Mouse (Mus musculus): Measurements from ENCODE around the gene Kcnj8. TPM values are rescaled to one million over a fixed set of nuclear protein-coding genes. Genes with fewer than 3 reads are reported as not detected.

Kcnj8 gene
- total and polyA plus RNA-seq, 3 experiments: not detected

GRCm38 (mm10) chr6:142540561-142541160 lies 30.8 kb downstream of the Kcnj8 start:
- no peak overlapping the region for H3K9ac ChIP-seq (ENCODE audit: insufficient read depth, low read depth)
- TF ChIP-seq CTCF (conservative IDR thresholded peaks at IDR 0.05 in 1 of 2, IDR thresholded peaks at IDR 0.05 in 1 of 2; ENCODE audit: low read depth in 2 of 2, low read length in 2 of 2): no peak
- TF ChIP-seq E2F4 (IDR thresholded peaks at IDR 0.05; ENCODE audit: insufficient replicate concordance, low read depth, low read length): no peak
- TF ChIP-seq SMC3 (IDR thresholded peaks at IDR 0.05; ENCODE audit: low read depth, low read length): no peak
- no peak for TF ChIP-seq MXI1 (IDR thresholded peaks at IDR 0.05; ENCODE audit: low read depth, low read length)
- TF ChIP-seq NELFE (IDR thresholded peaks at IDR 0.05; ENCODE audit: low read depth, low read length): no peak
- TF ChIP-seq CHD2 (IDR thresholded peaks at IDR 0.05; ENCODE audit: low read length): no peak
- TF ChIP-seq ETS1 (conservative IDR thresholded peaks at IDR 0.05; ENCODE audit: low read depth, low read length): no peak
- TF ChIP-seq USF1 (IDR thresholded peaks at IDR 0.05; ENCODE audit: low read depth, low read length): no peak
- no peak for TF ChIP-seq CHD1 (IDR thresholded peaks at IDR 0.05; ENCODE audit: low read depth, low read length)
- TF ChIP-seq ZKSCAN1 (IDR thresholded peaks at IDR 0.05; ENCODE audit: borderline replicate concordance, low read depth, low read length): no peak
- no peak for TF ChIP-seq POLR2A (IDR thresholded peaks at IDR 0.05; ENCODE audit: low read depth, low read length)
- TF ChIP-seq ZNF384 (IDR thresholded peaks at IDR 0.05; ENCODE audit: low read depth, low read length): no peak
- TF ChIP-seq ZMIZ1 (IDR thresholded peaks at IDR 0.05; ENCODE audit: low read depth, low read length): no peak
- no peak for TF ChIP-seq IRF4 (IDR thresholded peaks at IDR 0.05; ENCODE audit: low read depth, low read length)
- TF ChIP-seq JUN (IDR thresholded peaks at IDR 0.05; ENCODE audit: insufficient read depth, low read depth, low read length): no peak
- no peak for TF ChIP-seq UBTF (IDR thresholded peaks at IDR 0.05; ENCODE audit: low read depth, low read length)
- TF ChIP-seq MAX (IDR thresholded peaks at IDR 0.05; ENCODE audit: low read length): no peak
- TF ChIP-seq HCFC1 (IDR thresholded peaks at IDR 0.05; ENCODE audit: low read depth, low read length): no peak

GRCm38 (mm10) chr6:142540131-142540530 lies 31.3 kb downstream of the Kcnj8 start:
- no peaks in the 10 kb centered on the region for H3K79me2 ChIP-seq (replicated peaks; ENCODE audit: control insufficient read depth, extremely low read depth, insufficient read depth, poor library complexity, severe bottlenecking)
- H3K27ac ChIP-seq (ENCODE audit: insufficient read depth, low read depth): no peak overlapping the region
- no peaks in the 10 kb centered on the region for H3K9me3 ChIP-seq (replicated peaks; ENCODE audit: low read length)
- dilution Hi-C loops (cut with MboI; ENCODE audit: extremely low pct_ligation_motif_present, extremely low pct_unique_long_range_greater_than_20kb, low sequenced_read_pairs) (no loop called here), in situ Hi-C loops (cut with MboI; ENCODE audit: low pct_ligation_motif_present, low pct_unique_long_range_greater_than_20kb, low sequenced_read_pairs) (no loop called here)
- DNase-seq (ENCODE audit: extremely low read depth): no peak
- no peaks in the 10 kb centered on the region for H3K27me3 ChIP-seq (replicated peaks)
- no peak overlapping the region for H3K4me3 ChIP-seq (replicated peaks in 1 of 3; ENCODE audit: low read depth in 2 of 3, low read length in 2 of 3, poor library complexity in 1 of 3)
- no peak overlapping the region for H3K4me2 ChIP-seq (ENCODE audit: insufficient read depth, low read depth, poor library complexity, severe bottlenecking)
- no peaks in the 10 kb centered on the region for H3K36me3 ChIP-seq (replicated peaks in 1 of 2; ENCODE audit: control insufficient read depth in 1 of 2, insufficient read depth in 1 of 2, low read length in 1 of 2)
- no peak overlapping the region for H3K9ac ChIP-seq (ENCODE audit: insufficient read depth, low read depth)
- TF ChIP-seq ZKSCAN1 (IDR thresholded peaks at IDR 0.05; ENCODE audit: borderline replicate concordance, low read depth, low read length) (no peak), USF1 (IDR thresholded peaks at IDR 0.05; ENCODE audit: low read depth, low read length) (no peak), CTCF (conservative IDR thresholded peaks at IDR 0.05 in 1 of 2, IDR thresholded peaks at IDR 0.05 in 1 of 2; ENCODE audit: low read depth in 2 of 2, low read length in 2 of 2) (no peak), PAX5 (IDR thresholded peaks at IDR 0.05; ENCODE audit: low read length) (no peak), JUN (IDR thresholded peaks at IDR 0.05; ENCODE audit: insufficient read depth, low read depth, low read length) (no peak), MAX (IDR thresholded peaks at IDR 0.05; ENCODE audit: low read length) (no peak), SIN3A (IDR thresholded peaks at IDR 0.05; ENCODE audit: low read length) (no peak), ETS1 (conservative IDR thresholded peaks at IDR 0.05; ENCODE audit: low read depth, low read length) (no peak), ZMIZ1 (IDR thresholded peaks at IDR 0.05; ENCODE audit: low read depth, low read length) (no peak)
- no peaks in the 10 kb centered on the region for H3K4me1 ChIP-seq (ENCODE audit: control insufficient read depth in 1 of 2, insufficient read depth in 2 of 2)

More at GRCm38 (mm10) chr6:142540561-142541160, 30.8 kb downstream of the Kcnj8 start:
- no peaks in the 10 kb centered on the region for H3K4me1 ChIP-seq (ENCODE audit: control insufficient read depth in 1 of 2, insufficient read depth in 2 of 2)
- in situ Hi-C loops (cut with MboI; ENCODE audit: low pct_ligation_motif_present, low pct_unique_long_range_greater_than_20kb, low sequenced_read_pairs): no loop called here
- DNase-seq (ENCODE audit: extremely low read depth): no peak
- no peaks in the 10 kb centered on the region for H3K27me3 ChIP-seq (replicated peaks)
- dilution Hi-C loops (cut with MboI; ENCODE audit: extremely low pct_ligation_motif_present, extremely low pct_unique_long_range_greater_than_20kb, low sequenced_read_pairs): no loop called here
- no peak overlapping the region for H3K4me3 ChIP-seq (replicated peaks in 1 of 3; ENCODE audit: low read depth in 2 of 3, low read length in 2 of 3, poor library complexity in 1 of 3)
- no peak overlapping the region for H3K4me2 ChIP-seq (ENCODE audit: insufficient read depth, low read depth, poor library complexity, severe bottlenecking)
- no peaks in the 10 kb centered on the region for H3K9me3 ChIP-seq (replicated peaks; ENCODE audit: low read length)
- no peaks in the 10 kb centered on the region for H3K79me2 ChIP-seq (replicated peaks; ENCODE audit: control insufficient read depth, extremely low read depth, insufficient read depth, poor library complexity, severe bottlenecking)
- no peak overlapping the region for H3K27ac ChIP-seq (ENCODE audit: insufficient read depth, low read depth)
- H3K36me3 ChIP-seq (replicated peaks in 1 of 2; ENCODE audit: control insufficient read depth in 1 of 2, insufficient read depth in 1 of 2, low read length in 1 of 2): no peaks in the 10 kb centered on the region

Measured in CH12.LX (cell line).